Mouse (Mus musculus): ENCODE measurements around the gene Opn1sw. TPM values are rescaled to one million over a fixed set of nuclear protein-coding genes. Genes with fewer than 3 reads are reported as not detected.

The Opn1sw gene
- 0.86 and 1.1 TPM in 2 replicates for polyA plus RNA-seq (2015; fragmentation: Nextera tagmentation; extraction: Ambion mirVana)

GRCm38 (mm10) chr6:29388052-29388518, at the start of gene Opn1sw:
Gene Opn1sw, minus strand, starts transcription at chr6:29388468.
- Histone ChIP-seq H3K9me3 (replicated peaks; ENCODE audit: control insufficient read depth, low read length) (no peaks in the 10 kb centered on the region), H3K9ac (ENCODE audit: low read length) (peak within 1 kb of the TSS; percentile 60), H3K27ac (ENCODE audit: low read length) (peak within 1 kb of the TSS; percentile 87), H3K36me3 (ENCODE audit: control insufficient read depth, insufficient read depth, low read length) (no peaks in the 10 kb centered on the region), H3K4me3 (replicated peaks; ENCODE audit: low read length) (peak within 1 kb of the TSS; percentile 50), H3K4me1 (ENCODE audit: control insufficient read depth, insufficient read depth, low read length) (peaks cover 4% of the 10 kb centered on the region; the same call in 1 of the 2 replicates), H3K4me2 (ENCODE audit: low read depth, low read length) (peak within 1 kb of the TSS; percentile 67), H3K27me3 (ENCODE audit: control insufficient read depth, insufficient read depth, low read length) (no peaks in the 10 kb centered on the region)
- 3% methylated on average over 12 of the region's 12 CpGs for WGBS
- ATAC-seq (ENCODE audit: insufficient read depth, low FRiP score), result peak; percentile 82

GRCm38 (mm10) chr6:29436461-29436934, 48.2 kb upstream of the Opn1sw start:
- Histone ChIP-seq H3K27ac (ENCODE audit: low read length) (peak overlapping the region; percentile 93), H3K27me3 (ENCODE audit: control insufficient read depth, insufficient read depth, low read length) (peaks cover 11% of the 10 kb centered on the region), H3K4me1 (ENCODE audit: control insufficient read depth, insufficient read depth, low read length) (peaks cover 16% of the 10 kb centered on the region), H3K4me3 (replicated peaks; ENCODE audit: low read length) (peak overlapping the region; percentile 68), H3K9ac (ENCODE audit: low read length) (peak overlapping the region; percentile 83), H3K36me3 (ENCODE audit: control insufficient read depth, insufficient read depth, low read length) (no peaks in the 10 kb centered on the region), H3K4me2 (ENCODE audit: low read depth, low read length) (peak overlapping the region; percentile 72), H3K9me3 (replicated peaks; ENCODE audit: control insufficient read depth, low read length) (no peaks in the 10 kb centered on the region)
- ATAC-seq (ENCODE audit: insufficient read depth, low FRiP score), result peak; percentile 5; the same call in 1 of the 2 replicates
- 8% methylated on average over 11 of the region's 11 CpGs for WGBS

GRCm38 (mm10) chr6:29435940-29436451, 47.7 kb upstream of the Opn1sw start:
- Histone ChIP-seq H3K4me1 (ENCODE audit: control insufficient read depth, insufficient read depth, low read length) (peaks cover 16% of the 10 kb centered on the region), H3K9me3 (replicated peaks; ENCODE audit: control insufficient read depth, low read length) (no peaks in the 10 kb centered on the region), H3K27me3 (ENCODE audit: control insufficient read depth, insufficient read depth, low read length) (peaks cover 11% of the 10 kb centered on the region), H3K9ac (ENCODE audit: low read length) (peak overlapping the region; percentile 83), H3K36me3 (ENCODE audit: control insufficient read depth, insufficient read depth, low read length) (no peaks in the 10 kb centered on the region), H3K4me2 (ENCODE audit: low read depth, low read length) (peak overlapping the region; percentile 72), H3K27ac (ENCODE audit: low read length) (peak overlapping the region; percentile 93), H3K4me3 (replicated peaks; ENCODE audit: low read length) (peak overlapping the region; percentile 68)
- ATAC-seq (ENCODE audit: insufficient read depth, low FRiP score), result peak; percentile 63
- WGBS, result 19% methylated on average over 6 of the region's 6 CpGs

- Histone ChIP-seq H3K9ac (ENCODE audit: low read length) (peak overlapping the region; percentile 83), H3K36me3 (ENCODE audit: control insufficient read depth, insufficient read depth, low read length) (no peaks in the 10 kb centered on the region), H3K9me3 (replicated peaks; ENCODE audit: control insufficient read depth, low read length) (no peaks in the 10 kb centered on the region), H3K27me3 (ENCODE audit: control insufficient read depth, insufficient read depth, low read length) (peaks cover 11% of the 10 kb centered on the region), H3K27ac (ENCODE audit: low read length) (peak overlapping the region; percentile 93), H3K4me2 (ENCODE audit: low read depth, low read length) (peak overlapping the region; percentile 72), H3K4me3 (replicated peaks; ENCODE audit: low read length) (peak overlapping the region; percentile 68), H3K4me1 (ENCODE audit: control insufficient read depth, insufficient read depth, low read length) (peaks cover 16% of the 10 kb centered on the region)
- 5% methylated on average over 13 of the region's 13 CpGs for WGBS
- ATAC-seq (ENCODE audit: insufficient read depth, low FRiP score), result peak; percentile 74
These were observed 46.8 kb upstream of the Opn1sw start for GRCm38 (mm10) chr6:29434911-29435691.

GRCm38 (mm10) chr6:29433804-29434795, 45.8 kb upstream of the Opn1sw start:
- Histone ChIP-seq H3K9ac (ENCODE audit: low read length) (peak overlapping the region; percentile 83), H3K36me3 (ENCODE audit: control insufficient read depth, insufficient read depth, low read length) (no peaks in the 10 kb centered on the region), H3K27me3 (ENCODE audit: control insufficient read depth, insufficient read depth, low read length) (peaks cover 11% of the 10 kb centered on the region), H3K4me1 (ENCODE audit: control insufficient read depth, insufficient read depth, low read length) (peaks cover 16% of the 10 kb centered on the region), H3K4me2 (ENCODE audit: low read depth, low read length) (peak overlapping the region; percentile 72), H3K4me3 (replicated peaks; ENCODE audit: low read length) (peak overlapping the region; percentile 68), H3K27ac (ENCODE audit: low read length) (peak overlapping the region; percentile 93), H3K9me3 (replicated peaks; ENCODE audit: control insufficient read depth, low read length) (no peaks in the 10 kb centered on the region)
- ATAC-seq (ENCODE audit: insufficient read depth, low FRiP score), result 0 out of 2 replicates have a peak, but pooled peaks have one; percentile 12
- 4% methylated on average over 27 of the region's 27 CpGs for WGBS

GRCm38 (mm10) chr6:29433038-29433803, 45.0 kb upstream of the Opn1sw start, which contains the start of gene Flnc:
Gene Flnc, plus strand, starts transcription at chr6:29433256.
- Histone ChIP-seq H3K27ac (ENCODE audit: low read length) (peak within 1 kb of the TSS; percentile 93), H3K4me2 (ENCODE audit: low read depth, low read length) (peak within 1 kb of the TSS; percentile 72), H3K9me3 (replicated peaks; ENCODE audit: control insufficient read depth, low read length) (no peaks in the 10 kb centered on the region), H3K36me3 (ENCODE audit: control insufficient read depth, insufficient read depth, low read length) (no peaks in the 10 kb centered on the region), H3K9ac (ENCODE audit: low read length) (peak within 1 kb of the TSS; percentile 83), H3K4me3 (replicated peaks; ENCODE audit: low read length) (peak within 1 kb of the TSS; percentile 68), H3K27me3 (ENCODE audit: control insufficient read depth, insufficient read depth, low read length) (peaks cover 11% of the 10 kb centered on the region), H3K4me1 (ENCODE audit: control insufficient read depth, insufficient read depth, low read length) (peaks cover 16% of the 10 kb centered on the region)
- peak; percentile 44; the same call in 1 of the 2 replicates for ATAC-seq (ENCODE audit: insufficient read depth, low FRiP score)
- under 1% methylated on average over 66 of the region's 77 CpGs for WGBS

GRCm38 (mm10) chr6:29432676-29433037, 44.4 kb upstream of the Opn1sw start:
- peak overlapping the region; percentile 68 for H3K4me3 ChIP-seq (replicated peaks; ENCODE audit: low read length)
- H3K9me3 ChIP-seq (replicated peaks; ENCODE audit: control insufficient read depth, low read length), result no peaks in the 10 kb centered on the region
- ATAC-seq (ENCODE audit: insufficient read depth, low FRiP score), result no peak
- no peaks in the 10 kb centered on the region for H3K36me3 ChIP-seq (ENCODE audit: control insufficient read depth, insufficient read depth, low read length)
- H3K4me1 ChIP-seq (ENCODE audit: control insufficient read depth, insufficient read depth, low read length), result peaks cover 16% of the 10 kb centered on the region
- H3K4me2 ChIP-seq (ENCODE audit: low read depth, low read length), result peak overlapping the region; percentile 72
- H3K9ac ChIP-seq (ENCODE audit: low read length), result peak overlapping the region; percentile 83
- H3K27me3 ChIP-seq (ENCODE audit: control insufficient read depth, insufficient read depth, low read length), result peaks cover 11% of the 10 kb centered on the region
- H3K27ac ChIP-seq (ENCODE audit: low read length), result no peak overlapping the region

- WGBS, result 50% methylated on average over 3 of the region's 3 CpGs
- ATAC-seq (ENCODE audit: insufficient read depth, low FRiP score), result no peak
- Histone ChIP-seq H3K9ac (ENCODE audit: low read length) (no peak overlapping the region), H3K4me3 (replicated peaks; ENCODE audit: low read length) (no peak overlapping the region), H3K9me3 (replicated peaks; ENCODE audit: control insufficient read depth, low read length) (no peaks in the 10 kb centered on the region), H3K4me1 (ENCODE audit: control insufficient read depth, insufficient read depth, low read length) (peaks cover 16% of the 10 kb centered on the region), H3K4me2 (ENCODE audit: low read depth, low read length) (no peak overlapping the region), H3K27me3 (ENCODE audit: control insufficient read depth, insufficient read depth, low read length) (peaks cover 11% of the 10 kb centered on the region), H3K36me3 (ENCODE audit: control insufficient read depth, insufficient read depth, low read length) (no peaks in the 10 kb centered on the region), H3K27ac (ENCODE audit: low read length) (no peak overlapping the region; the same call in 1 of the 2 replicates)
These were observed 43.9 kb upstream of the Opn1sw start for GRCm38 (mm10) chr6:29432156-29432555.
